Mouse (Mus musculus) neural tube, embryonic 15.5 days (tissue): ENCODE measurements around the gene Aqp9. TPM values are rescaled to one million over a fixed set of nuclear protein-coding genes. Genes with fewer than 3 reads are reported as not detected.

Experiments used
- ATAC-seq: fragments of 200-750 bp; cut with Nextera tagmentation; 2 replicates; pipeline ENCODE4 v1.8.0; 2017; ENCODE audit warnings: mild to moderate bottlenecking, moderate TSS enrichment, moderate library complexity; ENCODE audit not compliant: low FRiP score
- H3K27ac ChIP-seq: fragments of 300-500 bp; sonication (generic); replicated peaks from 2 replicates; pipeline ENCODE4 v1.5.1; 2015; ENCODE audit warnings: mild to moderate bottlenecking, inconsistent platforms
- H3K27me3 ChIP-seq: fragments of 300-500 bp; sonication (generic); replicated peaks from 2 replicates; pipeline ENCODE4 v1.6.1; 2015; ENCODE audit warnings: inconsistent platforms
- H3K36me3 ChIP-seq: fragments of 300-500 bp; sonication (generic); 2 replicates; pipeline ENCODE4 v1.6.1; 2015; ENCODE audit warnings: inconsistent platforms
- H3K4me1 ChIP-seq: fragments of 300-500 bp; sonication (generic); 2 replicates; pipeline ENCODE4 v1.6.1; 2015; ENCODE audit warnings: inconsistent platforms
- H3K4me2 ChIP-seq: fragments of 300-500 bp; sonication (generic); 2 replicates; pipeline ENCODE4 v1.6.1; 2015; ENCODE audit warnings: inconsistent platforms, mild to moderate bottlenecking, moderate library complexity
- H3K4me3 ChIP-seq: fragments of 300-500 bp; sonication (generic); replicated peaks from 2 replicates; pipeline ENCODE4 v1.5.1; 2015; ENCODE audit warnings: mild to moderate bottlenecking, inconsistent platforms
- H3K9ac ChIP-seq: fragments of 300-500 bp; sonication (generic); replicated peaks from 2 replicates; pipeline ENCODE4 v1.6.1; 2015; ENCODE audit warnings: mild to moderate bottlenecking, inconsistent platforms
- H3K9me3 ChIP-seq: fragments of 300-500 bp; sonication (generic); replicated peaks from 2 replicates; pipeline ENCODE4 v1.6.1; 2016; ENCODE audit warnings: inconsistent platforms
- WGBS: fragments of 180-500 bp; shearing (Covaris S2); methylation state at CpG from one replicate; pipeline ENCODE4 v1.1.7; 2015; ENCODE audit warnings: mixed read lengths; 5-methylcytosine and 5-hydroxymethylcytosine counted together
- polyA plus RNA-seq: library from polyadenylated mRNA; unstranded; fragments of >200 nt; fragmentation: Nextera tagmentation; extraction: Ambion mirVana; gene quantifications from 2 replicates; pipeline ENCODE4 v1.2.1, GENCODE M21; 2015

The Aqp9 gene
- 0.97 and 1.1 TPM in 2 replicates for polyA plus RNA-seq

DNA sequence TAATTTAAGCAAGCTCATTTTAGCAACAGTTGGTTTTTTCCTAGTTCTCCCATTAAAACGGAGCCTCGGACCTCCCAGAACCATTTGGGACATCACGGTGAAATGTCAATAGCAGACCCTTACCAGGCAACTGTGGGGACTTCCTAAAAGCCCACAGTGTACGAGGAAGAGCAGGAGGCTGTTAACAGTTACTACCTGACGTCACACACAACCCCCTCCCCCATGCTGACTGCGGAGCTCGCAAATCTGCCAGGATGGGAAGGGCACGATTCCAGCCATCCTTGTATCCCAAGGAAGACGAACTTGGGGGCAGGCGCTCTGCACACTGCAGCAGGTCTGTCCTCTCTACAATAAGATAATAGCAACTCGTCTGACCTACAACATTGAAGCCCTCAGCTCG is at the start of gene Aqp9:
Gene Aqp9 (minus strand): TSS at position 172 of the 400 bp plus-strand sequence.
- H3K4me2 ChIP-seq = peak within 1 kb of the TSS; percentile 25
- WGBS = 32% methylated on average over 12 of the region's 12 CpGs

DNA sequence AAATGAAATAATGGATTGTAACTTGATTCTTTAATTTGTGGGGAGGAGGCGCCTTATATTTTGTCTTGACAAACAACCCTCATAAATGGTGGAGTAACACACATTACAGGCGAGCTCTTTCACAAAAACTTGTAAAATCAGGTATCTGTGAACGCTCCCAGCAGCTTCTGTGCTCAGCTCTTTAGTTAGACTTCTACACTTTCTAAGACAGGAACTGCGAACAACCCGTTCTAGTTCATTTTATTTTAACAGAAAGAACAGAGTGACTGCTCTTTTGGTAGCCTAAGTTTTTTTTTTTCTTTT is 49.3 kb upstream of the Aqp9 start:
- 6% methylated on average over 5 of the region's 5 CpGs for WGBS
- no peak for ATAC-seq
- H3K4me2 ChIP-seq = no peak overlapping the region

More for the DNA sequence above, at the start of gene Aqp9:
- Histone ChIP-seq H3K36me3 (no peaks in the 10 kb centered on the region), H3K4me3 (no peak within 1 kb of the TSS), H3K27ac (peak within 1 kb of the TSS; percentile 70), H3K9ac (no peak within 1 kb of the TSS), H3K4me1 (peaks cover 11% of the 10 kb centered on the region), H3K27me3 (no peaks in the 10 kb centered on the region), H3K9me3 (no peaks in the 10 kb centered on the region)
- ATAC-seq = no peak

DNA sequence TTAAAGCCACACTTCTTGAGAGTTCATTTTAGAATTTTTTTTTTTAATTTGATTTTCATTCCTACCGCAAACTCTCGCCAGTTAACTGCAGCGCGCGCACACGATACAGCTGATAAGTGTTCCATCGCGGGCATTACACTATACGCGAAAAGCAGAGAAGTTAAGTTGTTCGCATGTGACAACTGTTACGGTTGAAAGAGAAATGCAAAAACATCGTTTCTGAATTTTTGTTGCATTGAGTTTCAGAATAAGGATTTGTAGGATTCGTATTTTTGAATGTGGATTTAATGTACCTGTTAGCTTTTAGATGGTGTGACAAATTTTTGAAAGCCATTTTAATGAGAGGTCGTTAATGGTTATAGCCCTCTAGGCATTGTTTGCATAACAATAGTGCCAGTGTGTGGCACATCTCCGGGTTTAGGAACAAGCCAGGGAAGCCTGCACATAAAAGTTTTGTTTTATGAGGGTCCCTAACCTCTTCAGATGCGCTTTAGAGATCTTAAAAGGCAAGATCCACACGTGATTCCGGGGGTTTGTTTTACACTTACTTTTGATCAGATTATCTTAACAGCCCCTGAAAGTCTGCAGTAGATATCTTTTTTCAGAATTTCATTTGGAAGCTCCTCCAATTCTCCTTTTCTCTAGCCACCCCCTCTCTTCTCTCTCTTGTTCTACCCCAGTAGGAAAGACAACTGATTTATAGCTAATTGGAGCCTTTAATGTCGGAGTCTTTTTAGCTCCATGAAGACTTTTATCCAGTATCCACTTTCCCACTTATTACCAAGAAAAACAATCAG is 48.7 kb upstream of the Aqp9 start:
- Histone ChIP-seq H3K36me3 (no peaks in the 10 kb centered on the region), H3K9me3 (no peaks in the 10 kb centered on the region), H3K27me3 (peaks cover 81% of the 10 kb centered on the region), H3K27ac (no peak overlapping the region), H3K4me2 (peak overlapping the region; percentile 60; the same call in 1 of the 2 replicates), H3K4me3 (peak overlapping the region; percentile 38; the same call in 1 of the 2 replicates), H3K9ac (no peak overlapping the region), H3K4me1 (peaks cover 14% of the 10 kb centered on the region)
- no peak for ATAC-seq
- 3% methylated on average over 20 of the region's 20 CpGs for WGBS

More for the DNA sequence above, 49.3 kb upstream of the Aqp9 start:
- H3K4me3 ChIP-seq = no peak overlapping the region
- H3K36me3 ChIP-seq = no peaks in the 10 kb centered on the region
- no peaks in the 10 kb centered on the region for H3K9me3 ChIP-seq
- H3K9ac ChIP-seq = no peak overlapping the region
- peaks cover 14% of the 10 kb centered on the region for H3K4me1 ChIP-seq
- peaks cover 80% of the 10 kb centered on the region for H3K27me3 ChIP-seq
- H3K27ac ChIP-seq = no peak overlapping the region

DNA sequence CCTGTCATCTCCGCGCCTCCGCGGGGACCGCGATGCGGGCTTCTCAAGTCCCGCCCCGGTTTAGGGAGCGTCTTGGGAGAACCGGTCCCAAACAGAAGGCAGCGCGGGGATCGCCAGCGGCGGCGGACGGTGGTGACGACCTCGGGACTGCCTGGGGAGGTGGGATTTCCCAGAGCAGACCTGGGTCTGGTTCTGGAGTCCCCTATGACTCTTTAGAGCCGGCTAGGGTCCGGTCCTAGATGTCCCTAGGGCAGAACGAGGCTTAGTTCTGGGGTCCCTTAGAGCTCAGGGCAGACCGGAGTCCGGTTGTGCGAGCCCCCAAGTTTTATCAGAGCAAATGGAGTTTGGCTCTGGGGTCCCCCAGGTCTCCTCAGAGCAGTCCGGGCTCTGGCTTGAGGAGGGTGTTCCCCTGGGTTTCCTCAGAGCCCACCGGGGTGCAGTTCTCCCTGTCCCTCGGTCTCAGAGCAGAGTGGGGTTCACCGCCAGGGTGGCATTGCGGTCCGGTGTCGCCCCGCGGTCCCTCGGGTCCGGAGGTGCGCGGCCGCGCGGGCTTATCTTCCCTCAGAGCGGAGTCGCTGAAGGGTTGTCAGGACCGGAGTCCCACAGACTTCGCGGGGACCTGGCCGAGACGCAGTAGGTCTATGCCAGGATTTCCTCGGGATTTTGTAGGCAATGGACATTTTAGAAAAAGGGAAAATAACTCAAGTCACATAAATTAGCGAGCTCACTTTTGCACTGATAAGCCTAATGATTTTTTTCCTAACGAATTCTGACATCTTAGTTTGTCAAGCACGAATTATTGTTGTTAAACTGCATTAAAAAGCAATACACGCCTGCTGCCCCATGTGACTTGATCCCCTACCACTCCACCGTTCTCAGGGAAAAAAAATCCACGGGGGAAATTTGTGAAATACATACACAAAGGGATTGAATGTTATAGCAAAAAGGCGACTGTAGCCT is 47.8 kb upstream of the Aqp9 start:
- Histone ChIP-seq H3K9me3 (no peaks in the 10 kb centered on the region), H3K4me3 (peak overlapping the region; percentile 38), H3K36me3 (no peaks in the 10 kb centered on the region), H3K4me1 (peaks cover 14% of the 10 kb centered on the region), H3K27ac (no peak overlapping the region), H3K4me2 (peak overlapping the region; percentile 60), H3K9ac (no peak overlapping the region), H3K27me3 (peaks cover 80% of the 10 kb centered on the region)
- under 1% methylated on average over 57 of the region's 57 CpGs for WGBS
- 0 out of 2 replicates have a peak, but pooled peaks have one; percentile 24 for ATAC-seq

DNA sequence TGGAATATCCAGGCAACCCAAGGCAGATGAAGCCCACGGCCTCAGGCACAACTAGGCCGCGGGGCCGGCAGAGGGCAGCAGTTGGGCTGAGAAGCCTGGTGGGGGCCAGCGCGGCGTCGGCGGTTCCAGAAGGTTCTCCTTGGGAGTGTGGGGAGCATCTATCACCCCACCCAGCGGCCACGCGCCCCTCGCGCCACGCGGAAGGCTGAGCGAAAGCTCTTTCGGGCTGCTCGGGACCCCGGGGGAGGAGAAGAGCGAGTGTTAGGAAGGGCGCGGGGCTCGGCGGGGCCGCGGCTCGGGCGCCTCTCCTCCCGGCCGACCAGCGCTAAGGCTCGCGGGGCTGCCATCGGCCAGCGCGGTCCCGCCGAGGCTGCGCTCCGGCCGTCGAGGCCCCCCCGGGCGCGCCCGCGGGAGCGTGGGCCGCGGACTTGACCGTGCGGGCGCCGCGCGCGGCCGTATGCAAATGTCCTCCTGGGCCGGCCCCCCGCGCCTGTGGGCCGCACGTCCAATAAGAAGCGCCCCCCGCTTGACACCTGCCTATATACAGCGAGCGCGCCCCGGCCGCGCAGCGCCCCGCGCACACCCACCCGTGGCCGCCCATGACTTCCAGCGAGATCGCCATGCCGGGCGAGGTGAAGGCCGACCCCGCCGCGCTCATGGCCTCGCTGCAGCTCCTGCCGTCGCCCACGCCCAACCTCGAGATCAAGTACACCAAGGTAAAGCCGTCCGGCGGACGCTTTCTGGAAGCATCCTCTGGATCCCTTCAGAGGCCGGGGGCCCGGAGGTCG is 47.0 kb upstream of the Aqp9 start, which contains the start of gene Aldh1a2:
Gene Aldh1a2 (plus strand): TSS at position 542 of the 788 bp plus-strand sequence.
- Histone ChIP-seq H3K27ac (no peak within 1 kb of the TSS), H3K4me2 (peak within 1 kb of the TSS; percentile 60), H3K9ac (0 out of 2 replicates have a peak within 1 kb of the TSS, but pooled peaks have one; percentile 17), H3K4me1 (peaks cover 14% of the 10 kb centered on the region), H3K36me3 (no peaks in the 10 kb centered on the region), H3K4me3 (peak within 1 kb of the TSS; percentile 38), H3K9me3 (no peaks in the 10 kb centered on the region), H3K27me3 (peaks cover 73% of the 10 kb centered on the region)
- under 1% methylated on average over 78 of the region's 97 CpGs for WGBS
- peak; percentile 31; the same call in 1 of the 2 replicates for ATAC-seq

DNA sequence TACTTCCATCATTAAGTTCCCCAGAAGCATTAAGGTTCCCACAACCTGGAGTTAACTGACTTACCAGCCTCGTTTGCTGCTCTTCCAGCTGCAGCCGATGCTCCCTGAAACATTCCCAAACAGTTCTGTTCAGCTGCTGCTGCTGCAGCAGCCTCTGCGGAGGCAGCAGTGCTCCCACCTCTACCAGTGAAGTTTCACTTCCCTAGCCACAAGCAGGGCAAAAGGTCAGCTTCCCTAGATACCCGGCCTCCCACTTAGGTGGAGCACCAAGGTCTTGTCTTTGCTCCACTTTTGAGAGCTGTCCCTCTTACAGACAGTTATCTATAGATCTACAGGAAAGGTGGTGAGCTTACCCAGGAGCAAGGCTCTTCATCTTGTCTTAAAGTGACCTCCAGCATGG is 45.2 kb upstream of the Aqp9 start:
- Histone ChIP-seq H3K9ac (no peak overlapping the region), H3K27ac (no peak overlapping the region), H3K36me3 (no peaks in the 10 kb centered on the region), H3K27me3 (peaks cover 67% of the 10 kb centered on the region), H3K9me3 (no peaks in the 10 kb centered on the region), H3K4me3 (no peak overlapping the region), H3K4me2 (no peak overlapping the region), H3K4me1 (peaks cover 14% of the 10 kb centered on the region)
- no peak for ATAC-seq
- 33% methylated on average over 4 of the region's 4 CpGs for WGBS

DNA sequence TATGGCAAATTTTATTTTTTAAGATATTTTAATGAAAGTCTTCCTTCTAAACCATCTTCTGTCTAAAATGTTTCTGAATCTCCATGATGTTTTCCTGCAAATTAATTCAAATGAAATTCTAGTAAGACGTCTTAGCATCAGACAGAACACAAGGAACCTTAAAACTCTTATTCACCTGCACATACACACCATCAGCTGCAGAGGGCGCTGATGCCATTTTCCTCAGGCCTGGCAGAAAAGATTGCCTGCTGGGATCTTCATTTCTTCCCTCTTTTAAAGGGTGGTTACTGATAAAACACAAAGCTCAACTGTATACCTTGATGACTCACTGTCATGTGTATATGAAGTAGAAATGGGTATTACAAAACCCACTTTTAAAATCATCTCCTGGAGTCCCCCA is 42.4 kb upstream of the Aqp9 start:
- Histone ChIP-seq H3K4me2 (no peak overlapping the region), H3K4me1 (peaks cover 8% of the 10 kb centered on the region), H3K36me3 (no peaks in the 10 kb centered on the region), H3K27me3 (peaks cover 53% of the 10 kb centered on the region), H3K4me3 (no peak overlapping the region), H3K9ac (no peak overlapping the region), H3K9me3 (no peaks in the 10 kb centered on the region), H3K27ac (no peak overlapping the region)
- ATAC-seq = no peak
- 13% methylated on average over 2 of the region's 2 CpGs for WGBS

DNA sequence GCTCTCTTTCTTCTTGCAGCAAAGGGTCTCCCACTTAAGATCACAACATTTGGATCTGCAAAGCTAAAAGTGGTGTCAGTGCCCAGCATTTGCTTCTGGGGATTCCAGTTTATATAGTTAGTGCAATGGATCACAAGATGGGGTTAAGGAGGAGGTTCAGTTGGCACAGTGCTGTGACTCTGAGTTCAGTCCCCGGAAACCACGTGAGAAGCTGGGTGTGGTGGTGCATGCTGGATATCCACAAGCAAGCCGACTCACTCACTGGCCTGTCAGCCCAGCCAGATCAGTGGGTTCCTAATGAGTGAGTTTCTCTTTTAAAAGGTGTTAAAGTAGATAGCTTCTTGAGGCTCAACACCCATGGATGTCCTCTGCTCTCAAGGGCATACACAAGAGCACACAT is 40.8 kb upstream of the Aqp9 start:
- ATAC-seq = no peak
- Histone ChIP-seq H3K9ac (no peak overlapping the region), H3K27me3 (peaks cover 37% of the 10 kb centered on the region), H3K9me3 (no peaks in the 10 kb centered on the region), H3K4me2 (no peak overlapping the region), H3K4me3 (no peak overlapping the region), H3K36me3 (no peaks in the 10 kb centered on the region), H3K27ac (no peak overlapping the region), H3K4me1 (no peaks in the 10 kb centered on the region)
- 66% methylated on average over 3 of the region's 3 CpGs for WGBS

DNA sequence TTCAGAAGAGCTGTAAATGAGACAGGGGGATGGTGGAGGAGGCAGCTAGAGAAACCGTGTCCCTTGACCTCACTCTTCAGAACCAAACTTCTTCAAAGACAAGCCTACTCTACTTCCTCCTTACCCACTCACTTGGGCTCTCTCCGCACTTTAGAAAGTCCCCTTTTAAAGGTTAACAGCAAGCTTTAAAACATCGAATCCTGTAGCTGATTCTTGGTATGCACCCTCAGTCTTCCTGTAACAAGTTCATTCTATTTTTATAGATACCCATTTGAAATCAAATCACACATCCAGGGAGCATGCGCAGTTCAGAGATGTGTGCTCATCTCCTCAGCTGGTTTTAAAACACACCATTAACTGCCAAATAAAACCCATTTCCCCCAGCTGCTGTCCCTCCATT is 33.8 kb upstream of the Aqp9 start:
- WGBS = 71% methylated on average over 4 of the region's 4 CpGs

DNA sequence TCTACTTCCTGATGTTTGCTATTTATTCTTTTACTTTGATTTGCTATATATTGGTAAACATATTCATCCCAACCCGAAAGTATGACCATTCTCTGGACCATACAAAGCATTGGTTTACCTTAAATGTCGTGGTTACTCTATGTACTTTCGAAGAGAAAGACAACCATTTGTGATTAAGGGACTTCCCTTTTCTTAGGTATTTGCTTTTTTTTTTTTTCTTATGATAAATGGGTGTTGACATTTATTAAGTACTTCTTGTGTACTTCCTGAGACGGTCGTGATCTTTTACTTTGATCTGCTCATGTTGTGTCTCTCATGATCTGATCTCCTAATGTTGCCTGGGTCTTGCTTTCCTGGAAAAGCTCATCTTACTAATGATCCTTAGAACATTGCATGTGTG is 30.3 kb upstream of the Aqp9 start:
- H3K4me3 ChIP-seq = no peak overlapping the region
- H3K9ac ChIP-seq = no peak overlapping the region
- H3K4me1 ChIP-seq = no peaks in the 10 kb centered on the region; the same call in 1 of the 2 replicates
- no peaks in the 10 kb centered on the region for H3K36me3 ChIP-seq
- ATAC-seq = no peak
- no peaks in the 10 kb centered on the region for H3K9me3 ChIP-seq
- H3K27ac ChIP-seq = no peak overlapping the region
- 93% methylated on average over 5 of the region's 5 CpGs for WGBS
- no peak overlapping the region for H3K4me2 ChIP-seq
- no peaks in the 10 kb centered on the region for H3K27me3 ChIP-seq

More for the DNA sequence above, 33.8 kb upstream of the Aqp9 start:
- H3K4me1 ChIP-seq = no peaks in the 10 kb centered on the region; the same call in 1 of the 2 replicates
- no peak overlapping the region for H3K27ac ChIP-seq
- no peak for ATAC-seq
- H3K9ac ChIP-seq = no peak overlapping the region
- no peaks in the 10 kb centered on the region for H3K9me3 ChIP-seq
- H3K4me3 ChIP-seq = no peak overlapping the region
- H3K27me3 ChIP-seq = no peaks in the 10 kb centered on the region
- no peaks in the 10 kb centered on the region for H3K36me3 ChIP-seq
- H3K4me2 ChIP-seq = no peak overlapping the region
